Mouse (Mus musculus): ENCODE measurements around the gene Fam228a.

GRCm38 (mm10) chr12:4784466-4784865 is 46.2 kb upstream of the Fam228a start:
- TF ChIP-seq GATA1 (IDR thresholded peaks at IDR 0.05; ENCODE audit: borderline replicate concordance, low read length) (no peak), FLI1 (IDR thresholded peaks at IDR 0.05; ENCODE audit: low read length) (no peak)
